Mouse (Mus musculus) large intestine, adult 2 months (tissue): ENCODE measurements around the gene Zfp704. TPM values are rescaled to one million over a fixed set of nuclear protein-coding genes. Genes with fewer than 3 reads are reported as not detected.

ENCODE experiments used
- DNase-seq: peaks from one replicate; pipeline ENCODE4 v3.0.0-alpha.2; 2012; ENCODE audit warnings: low read depth, low spot score
- WGBS: fragments of 180-500 bp; shearing (Covaris S2); methylation state at CpG from one replicate; pipeline ENCODE4 v1.1.7; 2018; 5-methylcytosine and 5-hydroxymethylcytosine counted together
- polyA plus RNA-seq: library from polyadenylated mRNA; depleted of rRNA; stranded (reverse); fragments of >200 nt; gene quantifications from 2 replicates; pipeline ENCODE4 v1.2.3, GENCODE M21; 2012

The Zfp704 gene
- polyA plus RNA-seq, 1 experiment = 2.4 TPM

GRCm38 (mm10) chr3:9522009-9522408 is 87.9 kb downstream of the Zfp704 start:
- DNase-seq = peak; percentile 63
- WGBS = 36% methylated on average over 6 of the region's 6 CpGs

GRCm38 (mm10) chr3:9520728-9521054 is 89.2 kb downstream of the Zfp704 start:
- WGBS = 8% methylated on average over 7 of the region's 7 CpGs
- no peak for DNase-seq

- 11% methylated on average over 17 of the region's 17 CpGs for WGBS
- DNase-seq = peak; percentile 55
These were observed 89.7 kb downstream of the Zfp704 start for GRCm38 (mm10) chr3:9520051-9520727.

GRCm38 (mm10) chr3:9519491-9519890 is 90.4 kb downstream of the Zfp704 start:
- DNase-seq = no peak
- WGBS = 35% methylated on average over 4 of the region's 4 CpGs

GRCm38 (mm10) chr3:9518936-9519335 is 90.9 kb downstream of the Zfp704 start:
- 89% methylated on average over 7 of the region's 7 CpGs for WGBS
- DNase-seq = no peak

GRCm38 (mm10) chr3:9516119-9516855 is 93.6 kb downstream of the Zfp704 start:
- no peak for DNase-seq
- WGBS = 79% methylated on average over 8 of the region's 8 CpGs

- DNase-seq = no peak
- WGBS = 66% methylated on average over 8 of the region's 8 CpGs
These were observed 94.4 kb downstream of the Zfp704 start for GRCm38 (mm10) chr3:9515527-9515926.

GRCm38 (mm10) chr3:9513703-9514110 is 96.2 kb downstream of the Zfp704 start:
- no peak for DNase-seq
- 81% methylated on average over 7 of the region's 7 CpGs for WGBS

- DNase-seq = no peak
- WGBS = 90% methylated on average over 10 of the region's 10 CpGs
These were observed 97.7 kb downstream of the Zfp704 start for GRCm38 (mm10) chr3:9512199-9512598.

- no peak for DNase-seq
- WGBS = 58% methylated on average over 6 of the region's 6 CpGs
These were observed 104.1 kb downstream of the Zfp704 start for GRCm38 (mm10) chr3:9505692-9506211.

- WGBS = 92% methylated on average over 4 of the region's 4 CpGs
- no peak for DNase-seq
These were observed 105.5 kb downstream of the Zfp704 start for GRCm38 (mm10) chr3:9504371-9504770.

- DNase-seq = no peak
- 7% methylated on average over 6 of the region's 6 CpGs for WGBS
These were observed 109.2 kb downstream of the Zfp704 start for GRCm38 (mm10) chr3:9500725-9501124.

- WGBS = 39% methylated on average over 8 of the region's 8 CpGs
- no peak for DNase-seq
These were observed 109.8 kb downstream of the Zfp704 start for GRCm38 (mm10) chr3:9499994-9500553.

GRCm38 (mm10) chr3:9499489-9499888 is 110.4 kb downstream of the Zfp704 start:
- 44% methylated on average over 5 of the region's 5 CpGs for WGBS
- DNase-seq = no peak

- WGBS = 42% methylated on average over 5 of the region's 5 CpGs
- no peak for DNase-seq
These were observed 112.6 kb downstream of the Zfp704 start for GRCm38 (mm10) chr3:9497260-9497659.

GRCm38 (mm10) chr3:9491766-9492283 is 118.1 kb downstream of the Zfp704 start:
- no peak for DNase-seq
- 86% methylated on average over 4 of the region's 4 CpGs for WGBS

GRCm38 (mm10) chr3:9487644-9488043 is 122.2 kb downstream of the Zfp704 start:
- no peak for DNase-seq
- WGBS = 89% methylated on average over 4 of the region's 4 CpGs

GRCm38 (mm10) chr3:9485506-9485905 is 124.4 kb downstream of the Zfp704 start:
- WGBS = 89% methylated on average over 3 of the region's 3 CpGs
- no peak for DNase-seq

GRCm38 (mm10) chr3:9481956-9482355 is 127.9 kb downstream of the Zfp704 start:
- DNase-seq = no peak
- 88% methylated on average over 4 of the region's 4 CpGs for WGBS

GRCm38 (mm10) chr3:9481358-9481757 is 128.5 kb downstream of the Zfp704 start:
- DNase-seq = no peak
- WGBS = 58% methylated on average over 6 of the region's 6 CpGs

- DNase-seq = no peak
- 86% methylated on average over 5 of the region's 5 CpGs for WGBS
These were observed 128.9 kb downstream of the Zfp704 start for GRCm38 (mm10) chr3:9480936-9481335.
